Mouse (Mus musculus): Measurements from ENCODE around the gene Xbp1. TPM values are rescaled to one million over a fixed set of nuclear protein-coding genes. Genes with fewer than 3 reads are reported as not detected.

The Xbp1 gene
- total and polyA plus RNA-seq, 3 experiments = 111 to 133 (median 131) TPM

- Histone ChIP-seq H3K27ac (ENCODE audit: insufficient read depth, low read depth) (no peak overlapping the region), H3K79me2 (replicated peaks; ENCODE audit: control insufficient read depth, extremely low read depth, insufficient read depth, poor library complexity, severe bottlenecking) (peaks cover 14% of the 10 kb centered on the region), H3K27me3 (replicated peaks) (no peaks in the 10 kb centered on the region), H3K36me3 (replicated peaks in 1 of 2; ENCODE audit: control insufficient read depth in 1 of 2, insufficient read depth in 1 of 2, low read length in 1 of 2) (peaks cover under 1 to 2% of the 10 kb centered on the region in 2 experiments), H3K9me3 (replicated peaks; ENCODE audit: low read length) (no peaks in the 10 kb centered on the region), H3K4me3 (replicated peaks in 1 of 3; ENCODE audit: low read depth in 2 of 3, low read length in 2 of 3, poor library complexity in 1 of 3) (no peak overlapping the region), H3K4me1 (ENCODE audit: control insufficient read depth in 1 of 2, insufficient read depth in 2 of 2) (peaks cover 1 to 14% of the 10 kb centered on the region in 2 experiments; a peak in 2 of 4 replicates), H3K9ac (ENCODE audit: insufficient read depth, low read depth) (no peak overlapping the region), H3K4me2 (ENCODE audit: insufficient read depth, low read depth, poor library complexity, severe bottlenecking) (no peak overlapping the region)
- in situ Hi-C loops (cut with MboI; ENCODE audit: low pct_ligation_motif_present, low pct_unique_long_range_greater_than_20kb, low sequenced_read_pairs) = no loop called here
- no peak for DNase-seq (ENCODE audit: extremely low read depth)
- dilution Hi-C loops (cut with MboI; ENCODE audit: extremely low pct_ligation_motif_present, extremely low pct_unique_long_range_greater_than_20kb, low sequenced_read_pairs) = no loop called here
- TF ChIP-seq MAZ (IDR thresholded peaks at IDR 0.05; ENCODE audit: low read depth, low read length) (no peak), RCOR1 (conservative IDR thresholded peaks at IDR 0.05; ENCODE audit: low read depth, low read length) (no peak), ETS1 (conservative IDR thresholded peaks at IDR 0.05; ENCODE audit: low read depth, low read length) (no peak)
Measured at GRCm38 (mm10) chr11:5517346-5517745, 3.1 kb upstream of the Xbp1 start.

GRCm38 (mm10) chr11:5519681-5520080 lies 778 bp upstream of the Xbp1 start:
- in situ Hi-C loops (cut with MboI; ENCODE audit: low pct_ligation_motif_present, low pct_unique_long_range_greater_than_20kb, low sequenced_read_pairs) = loop anchor here (5.0 kb wide), 1 partner anchor 32 kb away; no protein-coding TSS in a partner anchor
- H3K36me3 ChIP-seq (replicated peaks in 1 of 2; ENCODE audit: control insufficient read depth in 1 of 2, insufficient read depth in 1 of 2, low read length in 1 of 2) = peaks cover 21 to 25% of the 10 kb centered on the region in 2 experiments
- dilution Hi-C loops (cut with MboI; ENCODE audit: extremely low pct_ligation_motif_present, extremely low pct_unique_long_range_greater_than_20kb, low sequenced_read_pairs) = no loop called here
- H3K9me3 ChIP-seq (replicated peaks; ENCODE audit: low read length) = no peaks in the 10 kb centered on the region
- H3K79me2 ChIP-seq (replicated peaks; ENCODE audit: control insufficient read depth, extremely low read depth, insufficient read depth, poor library complexity, severe bottlenecking) = peaks cover 31% of the 10 kb centered on the region
- peaks cover 12 to 30% of the 10 kb centered on the region in 2 experiments for H3K4me1 ChIP-seq (ENCODE audit: control insufficient read depth in 1 of 2, insufficient read depth in 2 of 2)
- TF ChIP-seq CHD2 (IDR thresholded peaks at IDR 0.05; ENCODE audit: low read length) (no peak), MAZ (IDR thresholded peaks at IDR 0.05; ENCODE audit: low read depth, low read length) (no peak), ZNF384 (IDR thresholded peaks at IDR 0.05; ENCODE audit: low read depth, low read length) (no peak), NELFE (IDR thresholded peaks at IDR 0.05; ENCODE audit: low read depth, low read length) (no peak), IRF4 (IDR thresholded peaks at IDR 0.05; ENCODE audit: low read depth, low read length) (no peak), SIN3A (IDR thresholded peaks at IDR 0.05; ENCODE audit: low read length) (no peak), TCF12 (IDR thresholded peaks at IDR 0.05; ENCODE audit: low read depth, low read length) (no peak), MYC (IDR thresholded peaks at IDR 0.05; ENCODE audit: low read depth, low read length) (no peak), ZC3H11A (IDR thresholded peaks at IDR 0.05; ENCODE audit: low read depth, low read length) (no peak), MXI1 (IDR thresholded peaks at IDR 0.05; ENCODE audit: low read depth, low read length) (no peak), POLR2A (IDR thresholded peaks at IDR 0.05; ENCODE audit: low read depth, low read length) (no peak), NRF1 (IDR thresholded peaks at IDR 0.05; ENCODE audit: low read depth, low read length) (no peak), ZMIZ1 (IDR thresholded peaks at IDR 0.05; ENCODE audit: low read depth, low read length) (no peak), JUN (IDR thresholded peaks at IDR 0.05; ENCODE audit: insufficient read depth, low read depth, low read length) (no peak), ZKSCAN1 (IDR thresholded peaks at IDR 0.05; ENCODE audit: borderline replicate concordance, low read depth, low read length) (no peak), CTCF (conservative IDR thresholded peaks at IDR 0.05 in 1 of 2, IDR thresholded peaks at IDR 0.05 in 1 of 2; ENCODE audit: low read depth in 2 of 2, low read length in 2 of 2) (no peak), GABPA (IDR thresholded peaks at IDR 0.05; ENCODE audit: insufficient replicate concordance, low read depth, low read length) (no peak), PAX5 (IDR thresholded peaks at IDR 0.05; ENCODE audit: low read length) (no peak), USF1 (IDR thresholded peaks at IDR 0.05; ENCODE audit: low read depth, low read length) (no peak), RAD21 (IDR thresholded peaks at IDR 0.05; ENCODE audit: low read depth, low read length) (no peak)
- H3K4me2 ChIP-seq (ENCODE audit: insufficient read depth, low read depth, poor library complexity, severe bottlenecking) = peak overlapping the region; percentile 69
- no peaks in the 10 kb centered on the region for H3K27me3 ChIP-seq (replicated peaks)
- peak overlapping the region in 1 of 3 experiments; percentile 92 for H3K4me3 ChIP-seq (replicated peaks in 1 of 3; ENCODE audit: low read depth in 2 of 3, low read length in 2 of 3, poor library complexity in 1 of 3)
- no peak overlapping the region for H3K27ac ChIP-seq (ENCODE audit: insufficient read depth, low read depth)
- DNase-seq (ENCODE audit: extremely low read depth) = no peak
- H3K9ac ChIP-seq (ENCODE audit: insufficient read depth, low read depth) = peak overlapping the region; percentile 60
